Mouse (Mus musculus) left cerebral cortex, adult 8-10 months (tissue): Measurements from ENCODE around the gene Cdh5. TPM values are rescaled to one million over a fixed set of nuclear protein-coding genes. Genes with fewer than 3 reads are reported as not detected.
"Not testable (repeated sequence)": the region's sequence is repeated elsewhere in the genome, so short reads cannot be mapped to it uniquely, and the experiment has no call there.

Experiments used
- DNase-seq, 2 experiments: peaks; one replicate each; pipeline ENCODE4 v3.0.0; 2022; ENCODE audit warnings: low spot score in 2 of 2
- total RNA-seq, 4 experiments: library from RNA; stranded (reverse); gene quantifications; 2 replicates each; pipeline ENCODE4 v1.2.4; 2022

The Cdh5 gene
- total RNA-seq, 4 experiments from 2014 or later, result 8.4 to 13.3 (median 11.6) TPM

- not testable (repeated sequence) for DNase-seq
Measured at GRCm38 (mm10) chr8:104090993-104091900, 10.2 kb upstream of the Cdh5 start.

GRCm38 (mm10) chr8:104093336-104093735, 8.1 kb upstream of the Cdh5 start:
- DNase-seq, result no peak

DNA sequence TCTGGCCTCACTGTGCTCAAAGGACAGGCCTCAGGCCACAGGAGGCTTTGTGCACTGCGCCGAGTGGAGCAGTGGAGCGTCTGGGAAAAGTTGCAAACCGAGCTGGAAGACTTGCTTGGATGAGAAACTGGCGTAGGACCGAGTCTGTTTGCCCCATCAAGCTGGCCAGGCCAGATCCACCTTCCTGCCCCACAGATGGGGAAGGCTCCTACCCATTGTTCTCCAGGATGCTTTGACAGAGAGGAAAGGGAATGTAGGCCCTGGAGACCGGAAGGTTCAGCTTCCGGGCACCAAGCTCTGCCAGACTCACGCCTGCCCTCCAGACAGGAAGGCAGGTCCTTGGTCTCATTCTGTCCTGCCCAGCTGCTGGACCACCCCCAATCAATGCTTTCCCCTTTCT, 5.8 kb upstream of the Cdh5 start:
- DNase-seq, result no peak

DNA sequence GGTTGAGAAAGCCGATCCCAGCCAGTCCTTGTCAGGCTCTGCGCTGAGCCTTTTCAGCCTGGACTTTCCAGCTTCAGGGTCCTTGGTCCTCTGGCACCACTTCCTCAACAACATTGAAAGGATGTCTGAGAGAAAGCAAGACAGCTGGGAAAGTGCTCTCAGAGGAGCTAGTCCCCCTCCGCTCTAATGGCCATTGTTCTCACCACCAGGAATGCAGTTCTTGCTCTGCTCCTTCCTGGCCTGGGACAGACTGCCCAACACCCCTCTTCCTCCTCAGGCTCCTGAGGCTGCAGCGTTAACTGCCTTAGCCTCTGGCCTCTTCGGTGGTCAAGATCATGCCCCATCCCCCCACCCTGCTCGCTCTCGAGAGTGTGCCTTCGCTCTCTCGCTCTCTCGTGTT, 4.8 kb upstream of the Cdh5 start:
- DNase-seq, result no peak

DNA sequence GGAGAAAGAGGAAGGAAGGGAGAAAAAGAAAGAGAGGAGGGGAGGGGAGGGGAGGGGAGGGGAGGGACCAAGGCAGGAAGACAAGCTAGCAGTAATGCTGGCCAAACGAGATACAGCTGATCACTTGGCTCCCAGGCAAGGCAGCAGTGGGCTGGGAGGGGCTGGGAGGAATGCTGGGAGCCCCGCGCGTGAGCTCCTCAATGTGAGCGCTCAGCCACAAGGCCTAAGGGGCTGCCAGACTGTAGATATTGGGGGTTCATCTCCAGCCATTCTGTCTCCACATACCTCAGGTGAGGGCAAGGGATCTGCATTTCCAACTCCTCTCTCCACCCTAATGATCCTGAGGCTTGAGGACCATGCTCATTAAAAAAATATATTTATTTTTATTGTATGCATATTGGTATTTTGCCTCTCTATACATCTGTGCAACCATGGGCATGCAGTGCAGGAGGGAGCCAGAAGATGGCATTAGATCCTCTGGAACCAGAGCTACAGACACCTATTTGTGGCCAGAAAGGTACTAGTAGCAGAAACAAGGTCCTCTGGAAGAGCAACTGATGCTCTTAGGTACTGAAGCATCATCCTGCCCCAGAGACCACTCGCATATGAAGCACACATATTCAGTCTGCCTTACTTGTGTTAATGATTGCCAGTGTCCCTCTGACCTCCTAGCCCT, 2.6 kb upstream of the Cdh5 start:
- DNase-seq, result peak in 1 of 2 experiments; percentile 16

- DNase-seq, result no peak
Measured at GRCm38 (mm10) chr8:104099347-104100099, 1.9 kb upstream of the Cdh5 start.

DNA sequence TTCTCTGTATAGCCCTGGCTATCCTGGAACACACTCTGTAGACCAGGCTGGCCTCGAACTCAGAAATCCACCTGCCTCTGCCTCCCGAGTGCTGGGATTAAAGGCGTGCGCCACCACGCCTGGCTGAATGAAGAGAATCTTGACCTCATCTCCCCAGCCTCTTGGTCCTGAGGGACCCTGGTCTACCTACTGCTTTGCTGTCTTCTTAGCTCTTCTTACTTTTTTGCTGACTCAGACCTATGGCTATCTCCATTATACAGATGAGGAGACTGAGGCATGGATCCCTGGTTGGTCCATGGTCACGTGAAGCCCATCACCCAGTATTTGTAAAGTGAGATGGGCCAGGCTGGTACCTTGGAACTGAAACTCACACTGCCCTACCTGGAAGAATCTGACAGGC, 701 bp upstream of the Cdh5 start:
- not testable (repeated sequence) for DNase-seq

- no peak for DNase-seq
Measured at GRCm38 (mm10) chr8:104103462-104103861, 2.0 kb downstream of the Cdh5 start.

DNA sequence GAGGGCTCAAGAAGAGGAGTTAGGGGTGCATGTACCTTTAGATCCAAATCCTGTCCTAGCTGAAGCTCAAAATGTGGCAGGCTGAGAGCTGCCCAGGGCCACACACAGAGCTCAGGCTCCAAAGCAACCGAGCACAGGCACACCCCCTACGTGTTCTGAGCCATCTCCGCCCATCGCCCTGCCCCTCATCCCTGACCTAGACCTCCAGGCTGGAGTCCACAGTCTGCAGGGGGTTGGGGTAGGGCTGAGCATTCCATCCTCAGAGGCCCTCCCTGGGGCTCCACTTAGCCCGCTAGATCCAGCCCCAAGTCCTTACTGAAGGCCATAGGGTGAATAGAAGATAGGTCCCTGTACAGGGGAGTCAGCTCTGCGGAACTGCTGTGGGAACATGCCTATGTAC, 4.3 kb downstream of the Cdh5 start:
- no peak for DNase-seq

GRCm38 (mm10) chr8:104106276-104106946, 5.0 kb downstream of the Cdh5 start:
- DNase-seq, result no peak

- DNase-seq, result no peak
Measured at GRCm38 (mm10) chr8:104107111-104107510, 5.7 kb downstream of the Cdh5 start.

- DNase-seq, result no peak
Measured at GRCm38 (mm10) chr8:104108048-104108447, 6.6 kb downstream of the Cdh5 start.

DNA sequence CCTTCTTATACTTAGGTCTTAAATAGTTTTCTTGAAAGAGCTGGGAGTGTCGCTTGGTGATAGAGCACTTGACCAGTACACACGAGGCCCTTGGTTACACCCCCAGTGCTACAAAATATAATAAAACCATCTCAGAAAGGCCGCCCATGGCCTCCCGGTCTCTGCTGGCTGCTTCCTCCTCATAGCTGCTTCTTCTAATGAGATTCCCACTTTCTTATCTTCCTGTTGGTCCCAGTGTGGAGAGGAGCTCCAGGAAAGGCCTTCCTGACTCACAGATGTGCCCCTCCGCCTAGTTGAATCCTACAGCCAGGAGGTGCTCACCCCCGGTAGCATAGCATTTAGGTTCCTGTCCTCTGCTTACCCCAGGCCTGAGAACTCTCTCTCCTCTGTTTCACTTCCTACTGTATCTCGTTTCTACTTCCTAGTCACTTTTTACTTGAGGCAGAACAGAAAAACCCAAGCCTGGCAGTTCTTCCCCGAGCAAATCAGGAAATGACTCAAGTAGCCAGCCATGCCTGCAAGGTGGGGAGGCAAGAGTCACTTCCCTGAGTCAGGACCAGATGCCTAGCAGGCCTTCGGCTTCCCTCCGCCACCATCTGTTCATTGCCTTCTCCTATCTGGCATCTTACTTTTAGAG, 9.2 kb downstream of the Cdh5 start:
- DNase-seq, result no peak

- DNase-seq, result no peak
Measured at GRCm38 (mm10) chr8:104121640-104122416, 20.4 kb downstream of the Cdh5 start.

- DNase-seq, result no peak
Measured at GRCm38 (mm10) chr8:104123080-104123657, 21.7 kb downstream of the Cdh5 start.

- DNase-seq, result no peak
Measured at GRCm38 (mm10) chr8:104124534-104124933, 23.1 kb downstream of the Cdh5 start.

- peak in 1 of 2 experiments; percentile 83 for DNase-seq
Measured at GRCm38 (mm10) chr8:104127160-104127883, 25.9 kb downstream of the Cdh5 start.

DNA sequence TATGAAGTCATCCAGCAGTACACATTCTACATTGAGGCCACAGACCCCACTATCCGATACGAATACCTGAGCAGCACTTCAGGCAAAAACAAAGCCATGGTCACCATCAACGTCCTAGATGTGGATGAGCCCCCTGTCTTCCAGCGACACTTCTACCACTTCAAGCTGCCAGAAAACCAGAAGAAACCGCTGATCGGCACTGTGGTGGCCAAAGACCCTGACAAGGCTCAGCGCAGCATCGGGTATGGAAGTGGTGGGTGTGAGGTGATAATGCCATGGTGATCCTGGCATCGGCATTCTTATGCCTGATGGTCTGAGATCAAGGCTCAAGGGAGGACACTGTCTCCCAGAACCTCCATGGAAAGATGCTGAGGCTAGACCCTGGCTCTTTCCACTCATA, 29.5 kb downstream of the Cdh5 start:
- no peak for DNase-seq

DNA sequence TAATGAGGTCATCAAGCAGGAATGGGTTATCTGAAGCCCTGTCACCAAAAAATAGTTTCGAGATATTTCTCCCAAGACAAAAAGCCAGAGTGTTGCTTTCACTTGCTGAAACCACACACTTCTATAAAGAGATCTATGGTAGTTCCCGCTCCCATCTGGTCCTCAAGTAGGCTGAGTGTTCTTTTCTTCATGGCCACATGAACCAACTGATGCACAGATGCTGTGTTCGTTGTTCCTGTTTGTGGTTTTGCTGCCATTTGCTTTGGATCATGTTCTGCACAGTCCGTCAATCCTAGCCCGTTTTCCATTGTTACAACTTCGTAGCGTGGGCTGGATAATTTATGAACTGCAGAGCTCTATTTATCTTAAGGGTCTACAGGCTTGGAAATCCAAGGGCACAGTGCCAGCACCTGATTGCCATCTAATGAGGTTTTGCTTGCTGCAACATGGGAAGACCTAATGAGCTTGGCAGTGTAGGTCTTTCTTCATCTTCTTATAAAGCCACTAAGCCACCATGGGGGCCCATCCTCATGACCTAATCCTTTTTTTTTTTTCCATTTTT, 30.1 kb downstream of the Cdh5 start:
- DNase-seq, result no peak
